Mouse (Mus musculus): ENCODE measurements around the gene Defb30. TPM values are rescaled to one million over a fixed set of nuclear protein-coding genes. Genes with fewer than 3 reads are reported as not detected.

The Defb30 gene
- not detected for total RNA-seq (2021)

DNA sequence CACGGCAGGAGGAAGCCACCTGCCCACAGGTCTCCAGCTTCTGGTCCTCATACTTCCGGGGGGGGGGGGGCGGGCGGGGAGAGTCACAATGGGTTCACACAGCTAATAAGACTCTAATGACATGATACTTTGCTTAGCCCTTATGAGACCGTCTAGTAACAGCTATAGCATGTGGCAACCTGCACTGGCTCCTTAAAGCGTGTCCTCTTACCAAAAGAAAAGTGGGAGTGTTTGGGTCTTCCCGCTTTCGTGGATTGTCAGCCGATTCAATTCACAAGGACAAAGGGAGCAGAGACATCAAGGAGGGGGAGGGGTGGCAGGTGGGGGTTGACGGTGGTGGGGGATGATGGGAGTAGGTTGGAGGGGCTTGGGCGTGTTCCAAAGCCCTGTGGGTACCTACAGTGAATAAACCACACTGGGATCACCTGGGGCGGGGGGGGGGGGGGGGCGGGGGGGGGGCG, at the start of gene Defb30:
TSS of gene Defb30 (minus strand) at position 51 of the 461 bp plus-strand sequence.
- intact Hi-C loops (cut with DNase I): no loop called here
- DNase-seq (ENCODE audit: low spot score in 2 of 2): no peak

DNA sequence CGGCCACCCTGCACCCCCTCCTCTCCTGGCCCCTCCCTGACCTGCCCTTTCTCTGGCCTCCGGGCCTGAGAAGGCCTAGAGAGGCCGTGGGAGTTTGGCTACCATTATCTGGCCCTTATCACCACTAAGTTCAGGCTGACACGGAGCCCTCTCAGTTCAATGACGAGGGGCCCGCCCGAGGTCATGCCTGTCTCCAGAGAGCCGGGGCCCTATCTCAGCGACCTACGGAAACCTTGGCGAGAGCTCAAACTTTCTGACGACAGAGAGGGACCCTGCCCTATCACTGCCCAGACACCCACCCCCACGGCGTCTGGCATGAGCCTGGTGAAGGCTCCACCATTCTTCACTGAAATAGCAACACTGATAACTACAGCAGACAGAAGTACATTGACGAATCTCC, 17.9 kb upstream of the Defb30 start:
- no peak for DNase-seq (ENCODE audit: low spot score in 2 of 2)
- intact Hi-C loops (cut with DNase I): loop anchor here (2.0 to 10.0 kb wide), 3 partner anchors 129 to 407 kb away; no protein-coding TSS in a partner anchor

DNA sequence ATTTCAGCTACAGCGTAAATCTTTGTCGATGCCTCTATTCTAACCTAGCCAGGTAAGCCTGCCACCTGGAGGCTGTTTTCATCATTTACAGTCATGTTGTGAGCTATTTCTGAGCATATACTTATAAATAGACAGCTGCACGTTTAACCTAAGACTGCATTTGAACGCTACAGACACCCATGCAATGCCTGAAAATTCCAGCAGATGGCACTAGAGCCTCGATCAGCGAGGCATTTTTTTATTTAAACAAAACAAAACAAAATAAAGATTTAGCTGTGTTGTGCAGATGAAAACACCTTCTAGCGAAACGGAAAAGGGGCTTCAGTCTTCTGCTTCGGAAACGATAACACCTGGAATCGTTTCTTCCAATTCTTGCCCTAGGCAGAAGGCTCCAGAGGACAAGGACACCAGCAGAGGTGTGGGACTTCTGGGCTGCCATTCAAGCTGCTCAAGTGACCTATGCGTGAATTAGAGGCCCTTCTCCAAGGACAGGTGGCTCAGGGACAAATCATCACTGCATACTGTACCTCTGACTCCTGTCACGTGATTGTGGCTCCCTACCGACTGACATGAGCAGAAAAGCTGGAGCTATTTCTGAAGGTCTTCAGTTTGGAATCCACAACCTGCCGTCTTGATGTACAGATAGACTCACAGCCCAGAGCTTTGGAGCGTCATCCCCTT, 17.0 kb upstream of the Defb30 start:
- peak; percentile 22 to 55 for DNase-seq (ENCODE audit: low spot score in 2 of 2)
- intact Hi-C loops (cut with DNase I): loop anchor here (2.0 to 10.0 kb wide), 3 partner anchors 130 to 408 kb away; no protein-coding TSS in a partner anchor

GRCm38 (mm10) chr14:63065391-63065790, 15.6 kb upstream of the Defb30 start:
- no peak for DNase-seq (ENCODE audit: low spot score in 2 of 2)
- intact Hi-C loops (cut with DNase I): loop anchor here (5.0 to 10.0 kb wide), 2 partner anchors 307 to 409 kb away; no protein-coding TSS in a partner anchor

GRCm38 (mm10) chr14:63062184-63062583, 12.4 kb upstream of the Defb30 start:
- intact Hi-C loops (cut with DNase I): loop anchor here (10.0 kb wide), 1 partner anchor 413 kb away; no protein-coding TSS in a partner anchor
- no peak for DNase-seq (ENCODE audit: low spot score in 2 of 2)

DNA sequence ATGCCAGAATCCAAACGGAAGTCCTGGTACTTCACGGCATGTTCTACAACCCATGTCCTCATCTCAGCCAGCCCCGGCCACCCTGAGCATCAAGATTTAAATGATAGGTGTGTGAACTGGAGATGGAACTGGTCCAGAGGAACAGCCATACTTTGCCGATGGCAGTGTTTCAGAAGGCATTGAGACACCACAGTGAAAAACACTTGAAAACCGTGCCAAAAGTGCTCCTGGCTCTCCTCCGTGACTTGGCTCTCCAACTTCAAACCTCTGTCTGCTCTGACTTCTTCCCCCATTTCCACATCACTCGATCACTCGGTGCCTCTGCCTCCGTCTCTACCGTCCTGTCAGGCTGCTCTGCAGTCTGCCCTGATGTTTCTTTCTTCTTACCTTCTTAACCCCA, 10.6 kb upstream of the Defb30 start:
- DNase-seq (ENCODE audit: low spot score in 2 of 2): no peak
- intact Hi-C loops (cut with DNase I): loop anchor here (10.0 kb wide), 1 partner anchor 414 kb away; no protein-coding TSS in a partner anchor

GRCm38 (mm10) chr14:63054729-63055128, 5.0 kb upstream of the Defb30 start:
- DNase-seq (ENCODE audit: low spot score in 2 of 2): no peak
- intact Hi-C loops (cut with DNase I): no loop called here

- peak; percentile 11 to 32 for DNase-seq (ENCODE audit: low spot score in 2 of 2)
- intact Hi-C loops (cut with DNase I): no loop called here
Measured at GRCm38 (mm10) chr14:63050769-63051168, 1.0 kb upstream of the Defb30 start.

DNA sequence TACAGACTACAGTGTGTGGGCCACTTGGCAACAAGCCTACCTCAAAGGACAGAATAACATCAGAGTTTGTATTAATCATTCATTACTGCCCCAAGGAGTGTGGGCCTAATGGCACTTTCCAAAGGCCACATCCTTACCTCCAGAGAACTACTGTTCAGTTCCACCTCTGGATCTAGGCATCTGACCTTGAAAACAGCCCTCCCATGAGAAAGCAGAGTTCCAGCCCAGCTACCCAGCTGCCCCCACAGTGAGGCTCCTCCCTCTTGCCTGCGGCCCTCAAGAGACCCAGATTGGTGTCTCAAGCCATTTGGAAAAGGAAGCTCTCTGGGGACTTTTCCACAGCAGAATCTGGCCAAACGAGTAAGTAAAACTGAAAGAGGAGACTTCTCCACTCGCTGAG, 3.1 kb downstream of the Defb30 start, which contains the start of gene Defb42:
TSS of gene Defb42 (plus strand) at position 301 of the 400 bp plus-strand sequence.
- no peak for DNase-seq (ENCODE audit: low spot score in 2 of 2)
- intact Hi-C loops (cut with DNase I): no loop called here

- DNase-seq (ENCODE audit: low spot score in 2 of 2): peak; percentile 14 to 17
- intact Hi-C loops (cut with DNase I): no loop called here
Measured at GRCm38 (mm10) chr14:63020524-63021156, 29.1 kb downstream of the Defb30 start.

GRCm38 (mm10) chr14:63014667-63015066, 35.1 kb downstream of the Defb30 start:
- intact Hi-C loops (cut with DNase I): no loop called here

DNA sequence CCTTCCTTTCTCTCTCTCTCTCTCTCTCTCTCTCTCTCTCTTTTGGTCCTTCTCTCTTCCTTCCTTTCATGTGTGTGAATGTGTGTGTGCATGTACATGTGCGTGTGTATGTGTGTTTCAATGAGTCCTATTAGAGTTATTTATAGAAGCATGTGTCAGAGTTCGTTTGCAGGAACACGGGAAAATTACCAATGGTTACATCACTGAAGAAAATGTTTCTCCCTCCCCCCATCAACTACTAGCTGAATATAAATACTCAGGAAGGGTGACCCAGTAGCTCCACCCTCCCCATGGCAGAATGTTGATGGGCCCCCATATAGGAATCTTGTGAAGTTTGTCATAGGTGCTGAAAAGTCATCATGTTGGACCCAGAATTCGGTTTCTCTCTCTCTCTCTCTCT, 36.7 kb downstream of the Defb30 start:
- DNase-seq (ENCODE audit: low spot score in 2 of 2): no peak
- intact Hi-C loops (cut with DNase I): no loop called here

More at GRCm38 (mm10) chr14:63014667-63015066, 35.1 kb downstream of the Defb30 start:
- DNase-seq (ENCODE audit: low spot score in 2 of 2): no peak

DNA sequence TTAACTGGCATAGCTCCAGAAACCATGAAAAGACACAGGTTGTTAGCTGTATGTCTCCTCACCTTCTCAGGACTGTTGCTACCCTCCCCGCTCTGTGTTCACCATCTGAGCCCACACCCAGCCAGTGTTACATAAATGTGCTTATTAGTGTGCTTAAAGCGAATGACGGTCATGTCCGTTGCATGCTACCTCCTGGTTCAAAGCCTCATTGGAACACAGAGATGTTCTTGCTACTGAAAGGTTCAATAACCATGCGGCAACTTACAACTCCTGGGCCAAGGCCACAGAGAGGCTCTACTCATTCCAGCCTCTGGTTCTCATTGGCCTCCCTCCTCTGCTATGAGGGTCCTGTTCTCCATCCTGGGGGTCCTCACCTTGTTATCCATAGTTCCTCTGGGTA, 38.3 kb downstream of the Defb30 start, which contains the start of gene Defb43:
TSS of gene Defb43 (plus strand) at position 301 of the 400 bp plus-strand sequence.
- no peak for DNase-seq (ENCODE audit: low spot score in 2 of 2)
- intact Hi-C loops (cut with DNase I): no loop called here

- no peak for DNase-seq (ENCODE audit: low spot score in 2 of 2)
- intact Hi-C loops (cut with DNase I): no loop called here
Measured at GRCm38 (mm10) chr14:63002588-63002987, 47.2 kb downstream of the Defb30 start.

GRCm38 (mm10) chr14:62998977-62999376, 50.8 kb downstream of the Defb30 start:
- DNase-seq (ENCODE audit: low spot score in 2 of 2): no peak
- intact Hi-C loops (cut with DNase I): no loop called here

- intact Hi-C loops (cut with DNase I): no loop called here
- DNase-seq (ENCODE audit: low spot score in 2 of 2): no peak
Measured at GRCm38 (mm10) chr14:62997777-62998176, 52.0 kb downstream of the Defb30 start, which contains the start of gene Defb47. Gene Defb47, plus strand, starts transcription at chr14:62998077.

GRCm38 (mm10) chr14:62991849-62992510, 57.8 kb downstream of the Defb30 start:
- DNase-seq (ENCODE audit: low spot score in 2 of 2): no peak
- intact Hi-C loops (cut with DNase I): no loop called here

DNA sequence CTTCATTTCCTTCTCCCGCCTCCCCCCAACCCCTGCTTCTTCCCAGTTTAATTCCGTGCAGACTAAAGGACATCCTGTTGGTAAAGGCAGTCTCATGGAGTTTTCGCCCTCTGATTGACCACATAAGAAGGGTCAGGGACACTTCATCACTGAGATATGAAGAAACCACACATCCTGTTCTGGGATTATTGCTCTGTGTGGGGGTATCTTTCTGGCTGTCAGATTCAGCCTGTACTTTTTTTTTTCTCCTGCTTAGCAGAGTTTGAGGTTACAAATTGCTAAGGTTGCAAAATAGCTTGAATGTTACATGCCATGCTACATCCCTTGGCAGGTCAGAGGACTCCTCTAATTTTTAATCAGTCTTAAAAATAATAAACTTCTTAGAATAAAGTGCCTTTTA, 58.5 kb downstream of the Defb30 start:
- DNase-seq (ENCODE audit: low spot score in 2 of 2): no peak

DNA sequence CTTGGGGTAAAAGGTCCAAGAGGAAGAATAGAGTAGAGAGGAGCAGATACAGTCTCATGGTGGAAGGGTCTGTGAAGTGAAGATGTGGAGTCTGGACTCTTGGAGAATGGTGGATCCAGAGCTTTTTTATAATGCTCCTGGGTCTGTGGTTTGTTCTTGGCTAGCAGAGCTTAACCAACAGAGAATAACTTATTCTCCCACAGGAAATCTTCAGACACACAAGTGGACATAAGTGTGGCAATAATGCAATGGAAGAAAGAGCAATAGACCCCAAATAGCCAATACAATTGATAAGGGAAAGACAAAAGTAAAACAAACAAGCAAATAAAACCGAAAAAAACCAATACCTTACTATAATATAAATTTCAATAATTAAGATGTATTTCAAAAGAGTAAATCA, 65.3 kb downstream of the Defb30 start, which contains the start of gene Defb48:
TSS of gene Defb48 (minus strand) at position 101 of the 400 bp plus-strand sequence.
- DNase-seq (ENCODE audit: low spot score in 2 of 2): no peak
- intact Hi-C loops (cut with DNase I): no loop called here

More for the DNA sequence above, 58.5 kb downstream of the Defb30 start:
- intact Hi-C loops (cut with DNase I): no loop called here

Measured in left cerebral cortex, postnatal 36 days (tissue).